Mouse (Mus musculus) heart, adult 8-10 months (tissue): ENCODE results near the gene Gm21778. TPM values are rescaled to one million over a fixed set of nuclear protein-coding genes. Genes with fewer than 3 reads are reported as not detected.
"Not testable (repeated sequence)": the region's sequence is repeated elsewhere in the genome, so short reads cannot be mapped to it uniquely, and the experiment has no call there.

ENCODE experiments used
- DNase-seq: peaks from one replicate; pipeline ENCODE4 v3.0.0; 2022; ENCODE audit warnings: low spot score
- total RNA-seq, 4 experiments: library from RNA; stranded (reverse); gene quantifications; 2 replicates each; pipeline ENCODE4 v1.2.4; 2022

Gene Gm21778
- not detected for total RNA-seq

DNA sequence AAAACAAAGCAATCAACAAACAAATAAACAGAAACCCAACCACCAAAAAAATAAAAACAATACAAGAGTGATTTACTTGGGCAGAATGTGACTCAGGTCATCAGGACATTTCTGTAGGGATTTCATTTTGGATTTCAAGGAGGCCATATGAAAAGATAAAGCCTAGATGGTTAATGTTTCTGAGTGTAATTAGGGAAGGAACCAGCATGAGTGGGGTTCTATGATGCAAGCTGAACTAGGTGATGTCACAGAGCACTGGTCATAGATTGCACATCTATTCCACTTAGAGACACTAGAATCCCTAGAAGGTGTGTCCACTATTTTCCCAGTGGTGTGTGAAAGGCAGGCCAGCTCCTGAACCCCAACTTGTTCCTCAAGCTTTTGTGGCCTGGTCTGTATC, at the start of gene Gm21778:
TSS of gene Gm21778 (plus strand) at position 301 of the 400 bp plus-strand sequence.
- DNase-seq: not testable (repeated sequence)

Other genes with a start within 250 kb of the Gm21778 start
- gene Gm20914, start 216.5 kb upstream of the Gm21778 start, total RNA-seq: not detected
- not detected for gene Gm28171, start 149.1 kb upstream of the Gm21778 start, total RNA-seq